Mouse (Mus musculus): ENCODE data around the gene Myoz2. TPM values are rescaled to one million over a fixed set of nuclear protein-coding genes. Genes with fewer than 3 reads are reported as not detected.

The Myoz2 gene
- polyA plus RNA-seq, 1 experiment from 2014 or later = 21.6 TPM

DNA sequence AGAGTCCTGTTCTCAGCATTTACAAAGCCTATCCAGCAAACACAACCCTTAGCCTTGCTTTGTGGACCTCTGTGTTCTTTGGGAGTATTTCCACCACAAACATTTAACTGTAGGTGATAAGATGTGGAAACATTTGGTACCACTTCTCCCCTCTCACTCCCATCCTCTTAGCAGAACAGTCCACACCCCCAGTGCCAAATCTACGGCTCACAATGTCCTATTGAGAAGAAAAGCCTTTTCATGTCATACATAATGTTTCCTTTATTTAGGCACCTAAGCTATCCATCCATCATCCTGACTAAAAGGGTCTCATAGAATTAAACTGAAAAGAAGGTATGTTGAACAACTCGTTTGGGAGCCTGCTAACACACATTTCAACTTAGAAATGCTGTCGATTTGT is 9.2 kb downstream of the Myoz2 start:
- no peaks in the 10 kb centered on the region for H3K36me3 ChIP-seq (ENCODE audit: control insufficient read depth, insufficient read depth, low read length)
- no peak overlapping the region for H3K9ac ChIP-seq (ENCODE audit: low read length)
- H3K27me3 ChIP-seq (ENCODE audit: control insufficient read depth, insufficient read depth, low read length) = no peaks in the 10 kb centered on the region
- H3K4me1 ChIP-seq (ENCODE audit: control insufficient read depth, insufficient read depth, low read length) = no peaks in the 10 kb centered on the region
- H3K4me3 ChIP-seq (replicated peaks; ENCODE audit: low read length) = no peak overlapping the region
- 48% methylated on average over 3 of the region's 3 CpGs for WGBS
- peak; percentile 66 for ATAC-seq (ENCODE audit: insufficient read depth, low FRiP score)
- H3K9me3 ChIP-seq (replicated peaks; ENCODE audit: control insufficient read depth, low read length) = no peaks in the 10 kb centered on the region
- H3K27ac ChIP-seq (ENCODE audit: low read length) = peak overlapping the region; percentile 81
- H3K4me2 ChIP-seq (ENCODE audit: low read depth, low read length) = no peak overlapping the region

- Histone ChIP-seq H3K9ac (ENCODE audit: low read length) (no peak overlapping the region), H3K27ac (ENCODE audit: low read length) (peak overlapping the region; percentile 81), H3K4me3 (replicated peaks; ENCODE audit: low read length) (no peak overlapping the region), H3K4me1 (ENCODE audit: control insufficient read depth, insufficient read depth, low read length) (no peaks in the 10 kb centered on the region), H3K27me3 (ENCODE audit: control insufficient read depth, insufficient read depth, low read length) (no peaks in the 10 kb centered on the region), H3K9me3 (replicated peaks; ENCODE audit: control insufficient read depth, low read length) (no peaks in the 10 kb centered on the region), H3K4me2 (ENCODE audit: low read depth, low read length) (no peak overlapping the region), H3K36me3 (ENCODE audit: control insufficient read depth, insufficient read depth, low read length) (no peaks in the 10 kb centered on the region)
- 66% methylated on average over 9 of the region's 9 CpGs for WGBS
- ATAC-seq (ENCODE audit: insufficient read depth, low FRiP score) = no peak
These were observed 10.2 kb downstream of the Myoz2 start for GRCm38 (mm10) chr3:123024496-123025234.

GRCm38 (mm10) chr3:123018792-123019191 is 16.0 kb downstream of the Myoz2 start:
- no peak overlapping the region for H3K9ac ChIP-seq (ENCODE audit: low read length)
- no peaks in the 10 kb centered on the region for H3K27me3 ChIP-seq (ENCODE audit: control insufficient read depth, insufficient read depth, low read length)
- H3K4me1 ChIP-seq (ENCODE audit: control insufficient read depth, insufficient read depth, low read length) = no peaks in the 10 kb centered on the region
- H3K27ac ChIP-seq (ENCODE audit: low read length) = no peak overlapping the region
- H3K4me2 ChIP-seq (ENCODE audit: low read depth, low read length) = no peak overlapping the region
- no peak for ATAC-seq (ENCODE audit: insufficient read depth, low FRiP score)
- H3K9me3 ChIP-seq (replicated peaks; ENCODE audit: control insufficient read depth, low read length) = no peaks in the 10 kb centered on the region
- 84% methylated on average over 2 of the region's 2 CpGs for WGBS
- H3K4me3 ChIP-seq (replicated peaks; ENCODE audit: low read length) = no peak overlapping the region
- H3K36me3 ChIP-seq (ENCODE audit: control insufficient read depth, insufficient read depth, low read length) = no peaks in the 10 kb centered on the region

DNA sequence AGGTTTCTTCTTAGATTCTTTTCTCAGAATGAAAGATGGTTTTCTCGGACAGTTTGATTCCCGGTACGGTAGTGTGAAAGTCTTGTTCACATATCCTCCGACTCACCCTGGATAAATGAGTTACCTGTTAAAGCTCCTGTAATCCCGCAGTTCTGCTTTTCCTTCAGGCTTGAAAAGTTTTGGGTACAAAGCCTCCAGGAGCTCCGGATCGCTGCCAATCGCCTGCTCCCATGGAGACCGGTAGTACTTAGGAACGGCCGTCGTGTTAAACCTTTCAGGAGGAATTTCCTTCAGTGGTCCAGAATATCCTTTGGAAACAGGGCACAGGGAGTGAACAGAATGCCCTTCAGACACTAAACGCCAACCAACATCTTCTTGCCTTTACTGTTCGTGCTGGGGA is 21.3 kb downstream of the Myoz2 start:
- Histone ChIP-seq H3K27me3 (ENCODE audit: control insufficient read depth, insufficient read depth, low read length) (no peaks in the 10 kb centered on the region), H3K9ac (ENCODE audit: low read length) (no peak overlapping the region), H3K4me1 (ENCODE audit: control insufficient read depth, insufficient read depth, low read length) (no peaks in the 10 kb centered on the region), H3K9me3 (replicated peaks; ENCODE audit: control insufficient read depth, low read length) (no peaks in the 10 kb centered on the region), H3K36me3 (ENCODE audit: control insufficient read depth, insufficient read depth, low read length) (no peaks in the 10 kb centered on the region), H3K4me3 (replicated peaks; ENCODE audit: low read length) (no peak overlapping the region), H3K27ac (ENCODE audit: low read length) (no peak overlapping the region), H3K4me2 (ENCODE audit: low read depth, low read length) (no peak overlapping the region)
- WGBS = 90% methylated on average over 14 of the region's 14 CpGs
- ATAC-seq (ENCODE audit: insufficient read depth, low FRiP score) = no peak

DNA sequence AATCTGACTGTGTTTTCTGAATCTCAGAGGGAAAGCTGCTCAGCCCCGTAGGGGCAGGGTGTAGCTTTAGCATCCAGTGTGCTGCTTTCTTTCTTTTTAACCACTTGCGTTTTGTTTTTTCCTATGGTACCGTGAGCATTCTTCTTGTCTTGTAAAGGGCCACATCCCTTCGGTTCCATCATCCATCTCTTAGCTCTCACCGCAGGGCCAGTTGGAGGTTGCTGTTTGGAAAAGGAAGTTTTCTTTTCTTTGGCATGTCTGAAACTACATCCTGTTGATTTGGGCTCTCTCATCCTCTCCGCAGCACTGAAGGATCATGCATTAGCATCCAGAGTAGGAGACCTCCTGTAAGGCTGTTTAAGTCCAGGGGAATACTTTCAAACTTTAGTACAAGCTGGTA is 25.4 kb downstream of the Myoz2 start:
- Histone ChIP-seq H3K4me1 (ENCODE audit: control insufficient read depth, insufficient read depth, low read length) (no peaks in the 10 kb centered on the region), H3K9me3 (replicated peaks; ENCODE audit: control insufficient read depth, low read length) (no peaks in the 10 kb centered on the region), H3K27ac (ENCODE audit: low read length) (no peak overlapping the region), H3K9ac (ENCODE audit: low read length) (no peak overlapping the region), H3K36me3 (ENCODE audit: control insufficient read depth, insufficient read depth, low read length) (no peaks in the 10 kb centered on the region), H3K4me2 (ENCODE audit: low read depth, low read length) (no peak overlapping the region), H3K4me3 (replicated peaks; ENCODE audit: low read length) (no peak overlapping the region), H3K27me3 (ENCODE audit: control insufficient read depth, insufficient read depth, low read length) (no peaks in the 10 kb centered on the region)
- no peak for ATAC-seq (ENCODE audit: insufficient read depth, low FRiP score)
- WGBS = 55% methylated on average over 6 of the region's 6 CpGs

DNA sequence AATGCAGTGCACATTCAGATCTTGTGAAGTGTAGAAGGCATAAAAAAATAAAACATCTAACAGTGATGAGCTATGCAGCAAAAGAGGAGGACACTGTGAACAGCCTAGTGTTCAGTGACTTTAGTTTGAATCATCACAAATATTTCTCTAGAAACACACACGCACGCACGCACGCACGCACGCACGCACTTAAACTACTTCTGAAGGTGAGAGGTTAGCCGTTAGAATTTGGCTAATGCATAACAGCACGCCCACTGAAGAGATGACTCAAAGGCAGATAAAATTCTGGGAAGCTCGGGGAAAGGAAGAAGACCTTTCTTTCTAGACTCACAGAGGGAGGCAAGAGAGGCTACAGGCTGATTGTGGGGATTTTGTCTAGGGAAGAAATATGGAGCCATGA is 27.4 kb downstream of the Myoz2 start:
- Histone ChIP-seq H3K9me3 (replicated peaks; ENCODE audit: control insufficient read depth, low read length) (no peaks in the 10 kb centered on the region), H3K4me1 (ENCODE audit: control insufficient read depth, insufficient read depth, low read length) (no peaks in the 10 kb centered on the region), H3K27me3 (ENCODE audit: control insufficient read depth, insufficient read depth, low read length) (no peaks in the 10 kb centered on the region), H3K4me3 (replicated peaks; ENCODE audit: low read length) (no peak overlapping the region), H3K27ac (ENCODE audit: low read length) (no peak overlapping the region), H3K36me3 (ENCODE audit: control insufficient read depth, insufficient read depth, low read length) (no peaks in the 10 kb centered on the region), H3K9ac (ENCODE audit: low read length) (no peak overlapping the region), H3K4me2 (ENCODE audit: low read depth, low read length) (no peak overlapping the region)
- ATAC-seq (ENCODE audit: insufficient read depth, low FRiP score) = no peak
- WGBS = 63% methylated on average over 10 of the region's 10 CpGs

DNA sequence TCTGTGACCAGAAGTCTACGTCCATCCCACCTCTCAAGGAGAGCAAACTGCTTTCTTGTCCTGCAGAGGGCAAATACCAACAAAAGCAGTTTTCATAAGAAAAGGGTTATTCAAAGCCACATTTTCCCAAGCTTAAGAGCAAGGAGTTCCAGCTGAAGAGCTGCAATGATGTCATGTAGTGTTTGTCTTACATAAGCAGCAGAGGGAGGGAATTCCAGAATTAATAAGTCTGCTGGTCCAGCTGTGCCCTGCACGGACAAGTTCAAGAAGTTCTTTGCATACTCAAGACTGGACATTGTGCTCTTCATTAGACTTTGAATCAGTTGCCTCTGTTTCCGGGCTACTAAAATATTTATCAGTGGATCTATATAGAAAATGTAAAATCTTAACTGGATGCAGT is 33.8 kb downstream of the Myoz2 start:
- Histone ChIP-seq H3K9me3 (replicated peaks; ENCODE audit: control insufficient read depth, low read length) (no peaks in the 10 kb centered on the region), H3K36me3 (ENCODE audit: control insufficient read depth, insufficient read depth, low read length) (no peaks in the 10 kb centered on the region), H3K27ac (ENCODE audit: low read length) (no peak overlapping the region), H3K4me3 (replicated peaks; ENCODE audit: low read length) (no peak overlapping the region), H3K9ac (ENCODE audit: low read length) (no peak overlapping the region), H3K4me1 (ENCODE audit: control insufficient read depth, insufficient read depth, low read length) (no peaks in the 10 kb centered on the region), H3K4me2 (ENCODE audit: low read depth, low read length) (no peak overlapping the region), H3K27me3 (ENCODE audit: control insufficient read depth, insufficient read depth, low read length) (no peaks in the 10 kb centered on the region)
- no peak for ATAC-seq (ENCODE audit: insufficient read depth, low FRiP score)
- WGBS = 64% methylated on average over 3 of the region's 3 CpGs

DNA sequence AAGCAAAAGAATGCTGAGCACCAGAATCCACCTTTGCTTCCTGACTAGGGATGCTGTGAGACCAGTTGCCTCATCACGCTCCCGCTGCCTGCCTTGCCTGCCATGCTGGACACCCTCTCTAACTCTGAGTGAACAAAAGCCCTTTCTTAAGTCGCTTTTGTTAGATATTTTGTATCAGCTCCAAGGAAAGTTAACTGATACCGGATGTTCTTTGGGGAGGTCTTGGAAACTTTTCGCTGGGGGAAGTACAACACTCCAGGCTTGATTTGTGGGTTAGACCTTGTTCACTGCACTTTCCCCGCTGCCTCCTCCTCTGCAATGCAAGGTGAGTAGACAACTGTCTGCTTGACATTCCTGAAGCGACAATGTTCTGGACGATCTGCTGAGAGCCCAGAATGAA is 36.3 kb downstream of the Myoz2 start:
- Histone ChIP-seq H3K36me3 (ENCODE audit: control insufficient read depth, insufficient read depth, low read length) (no peaks in the 10 kb centered on the region), H3K4me3 (replicated peaks; ENCODE audit: low read length) (no peak overlapping the region), H3K27ac (ENCODE audit: low read length) (no peak overlapping the region), H3K9ac (ENCODE audit: low read length) (no peak overlapping the region), H3K4me1 (ENCODE audit: control insufficient read depth, insufficient read depth, low read length) (no peaks in the 10 kb centered on the region), H3K27me3 (ENCODE audit: control insufficient read depth, insufficient read depth, low read length) (no peaks in the 10 kb centered on the region), H3K9me3 (replicated peaks; ENCODE audit: control insufficient read depth, low read length) (peaks cover 3% of the 10 kb centered on the region; the same call in 1 of the 2 replicates), H3K4me2 (ENCODE audit: low read depth, low read length) (no peak overlapping the region)
- no peak for ATAC-seq (ENCODE audit: insufficient read depth, low FRiP score)
- WGBS = 75% methylated on average over 8 of the region's 8 CpGs

- no peak for ATAC-seq (ENCODE audit: insufficient read depth, low FRiP score)
- Histone ChIP-seq H3K4me2 (ENCODE audit: low read depth, low read length) (no peak overlapping the region), H3K4me1 (ENCODE audit: control insufficient read depth, insufficient read depth, low read length) (no peaks in the 10 kb centered on the region), H3K27me3 (ENCODE audit: control insufficient read depth, insufficient read depth, low read length) (no peaks in the 10 kb centered on the region), H3K9me3 (replicated peaks; ENCODE audit: control insufficient read depth, low read length) (peaks cover 3% of the 10 kb centered on the region; the same call in 1 of the 2 replicates), H3K27ac (ENCODE audit: low read length) (no peak overlapping the region), H3K9ac (ENCODE audit: low read length) (no peak overlapping the region), H3K4me3 (replicated peaks; ENCODE audit: low read length) (no peak overlapping the region), H3K36me3 (ENCODE audit: control insufficient read depth, insufficient read depth, low read length) (no peaks in the 10 kb centered on the region)
- 48% methylated on average over 1 of the region's 1 CpGs for WGBS
These were observed 37.8 kb downstream of the Myoz2 start for GRCm38 (mm10) chr3:122996968-122997367.

Measured in stomach, embryonic 16.5 days (tissue).